Mouse (Mus musculus): ENCODE data around the gene Ddx10.

Gene Ddx10

GRCm38 (mm10) chr9:53144266-53144665 lies 103.6 kb downstream of the Ddx10 start:
- intact Hi-C loops (cut with DNase I) = loop anchor here (5.0 kb wide), 1 partner anchor 647 kb away; no protein-coding TSS in a partner anchor

GRCm38 (mm10) chr9:53143508-53143907 lies 104.3 kb downstream of the Ddx10 start:
- intact Hi-C loops (cut with DNase I) = loop anchor here (2.0 to 5.0 kb wide), 2 partner anchors 646 to 839 kb away; no protein-coding TSS in a partner anchor

- intact Hi-C loops (cut with DNase I) = loop anchor here (2.0 to 5.0 kb wide), 2 partner anchors 645 to 838 kb away; no protein-coding TSS in a partner anchor
Measured at GRCm38 (mm10) chr9:53142424-53142823, 105.4 kb downstream of the Ddx10 start.

- intact Hi-C loops (cut with DNase I) = loop anchor here (5.0 kb wide), 1 partner anchor 643 kb away; no protein-coding TSS in a partner anchor
Measured at GRCm38 (mm10) chr9:53140610-53141165, 107.2 kb downstream of the Ddx10 start.

GRCm38 (mm10) chr9:53132826-53133225 lies 115.0 kb downstream of the Ddx10 start:
- intact Hi-C loops (cut with DNase I) = no loop called here

GRCm38 (mm10) chr9:53130460-53130859 lies 117.4 kb downstream of the Ddx10 start:
- intact Hi-C loops (cut with DNase I) = no loop called here

GRCm38 (mm10) chr9:53101103-53101502 lies 146.8 kb downstream of the Ddx10 start:
- intact Hi-C loops (cut with DNase I) = no loop called here

- intact Hi-C loops (cut with DNase I) = no loop called here
Measured at GRCm38 (mm10) chr9:53095319-53096165, 152.3 kb downstream of the Ddx10 start.

- intact Hi-C loops (cut with DNase I) = no loop called here
Measured at GRCm38 (mm10) chr9:53094536-53094935, 153.3 kb downstream of the Ddx10 start.

- intact Hi-C loops (cut with DNase I) = no loop called here
Measured at GRCm38 (mm10) chr9:53077626-53078025, 170.2 kb downstream of the Ddx10 start.

GRCm38 (mm10) chr9:53075931-53076330 lies 171.9 kb downstream of the Ddx10 start:
- intact Hi-C loops (cut with DNase I) = no loop called here

GRCm38 (mm10) chr9:53074443-53074842 lies 173.4 kb downstream of the Ddx10 start:
- intact Hi-C loops (cut with DNase I) = no loop called here

- intact Hi-C loops (cut with DNase I) = no loop called here
Measured at GRCm38 (mm10) chr9:53073576-53074112, 174.2 kb downstream of the Ddx10 start.

GRCm38 (mm10) chr9:53072088-53072487 lies 175.8 kb downstream of the Ddx10 start:
- intact Hi-C loops (cut with DNase I) = no loop called here

GRCm38 (mm10) chr9:53070875-53071524 lies 176.9 kb downstream of the Ddx10 start:
- intact Hi-C loops (cut with DNase I) = no loop called here

- intact Hi-C loops (cut with DNase I) = no loop called here
Measured at GRCm38 (mm10) chr9:53068166-53068565, 179.7 kb downstream of the Ddx10 start.

GRCm38 (mm10) chr9:53066428-53066827 lies 181.4 kb downstream of the Ddx10 start:
- intact Hi-C loops (cut with DNase I) = no loop called here

- intact Hi-C loops (cut with DNase I) = no loop called here
Measured at GRCm38 (mm10) chr9:53065028-53065427, 182.8 kb downstream of the Ddx10 start.

- intact Hi-C loops (cut with DNase I) = no loop called here
Measured at GRCm38 (mm10) chr9:53064531-53064930, 183.3 kb downstream of the Ddx10 start.

GRCm38 (mm10) chr9:53055306-53055705 lies 192.5 kb downstream of the Ddx10 start:
- intact Hi-C loops (cut with DNase I) = no loop called here

All from adrenal gland (tissue).